Mouse (Mus musculus): ENCODE data around the gene Dffa. TPM values are rescaled to one million over a fixed set of nuclear protein-coding genes. Genes with fewer than 3 reads are reported as not detected.

The Dffa gene
- total RNA-seq, 2 experiments from 2014 or later, result 24.4 to 24.9 TPM

Other genes starting within 250 kb of the Dffa start
- gene Pex14, start 4.3 kb upstream of the Dffa start, total RNA-seq (2021), result 10 to 100 TPM; 63.0 to 67.3 TPM
- 1 to 10 TPM; 2.4 to 3.1 TPM for gene Cort, start 22.6 kb downstream of the Dffa start, total RNA-seq (2021)
- 10 to 100 TPM; 17.1 to 19.3 TPM for gene Cenps, start 33.5 kb downstream of the Dffa start, total RNA-seq (2021)
- 100 to 1,000 TPM; 191 to 193 TPM for gene Pgd, start 62.6 kb downstream of the Dffa start, total RNA-seq (2021)
- gene Kif1b, start 203.5 kb downstream of the Dffa start, total RNA-seq (2021), result 100 to 1,000 TPM; 118 to 124 TPM

Data from adrenal gland, postnatal 4 days (tissue).